Mouse (Mus musculus): ENCODE results near the gene Foxf1. TPM values are rescaled to one million over a fixed set of nuclear protein-coding genes. Genes with fewer than 3 reads are reported as not detected.
A peak's percentile ranks its signal among the peaks of the same experiment; 100 is the strongest.

The Foxf1 gene
- polyA plus RNA-seq, 1 experiment from 2014 or later: 1.4 TPM

- peak overlapping the region; percentile 70 for H3K9ac ChIP-seq (replicated peaks)
- peak overlapping the region; percentile 91 for H3K4me2 ChIP-seq
- H3K4me1 ChIP-seq (replicated peaks): peaks cover 50% of the 10 kb centered on the region
- H3K36me3 ChIP-seq: 0 out of 2 replicates have a peak, but pooled peaks cover 5% of the 10 kb centered on the region
- H3K4me3 ChIP-seq (replicated peaks): peak overlapping the region; percentile 62
- H3K9me3 ChIP-seq: no peaks in the 10 kb centered on the region
- peak overlapping the region; percentile 89 for H3K27ac ChIP-seq
- ATAC-seq (ENCODE audit: insufficient number of reproducible peaks, insufficient read depth, low FRiP score, low TSS enrichment, low read depth): 0 out of 2 replicates have a peak, but pooled peaks have one; percentile 6
- WGBS: under 1% methylated on average over 55 of the region's 55 CpGs
- H3K27me3 ChIP-seq: peaks cover 85% of the 10 kb centered on the region
These were observed 32.5 kb downstream of the Foxf1 start for GRCm38 (mm10) chr8:121116591-121117185.

- under 1% methylated on average over 62 of the region's 62 CpGs for WGBS
- Histone ChIP-seq H3K27ac (no peak overlapping the region), H3K9ac (replicated peaks) (peak overlapping the region; percentile 70), H3K27me3 (peaks cover 88% of the 10 kb centered on the region), H3K4me3 (replicated peaks) (peak overlapping the region; percentile 62), H3K9me3 (no peaks in the 10 kb centered on the region), H3K4me2 (peak overlapping the region; percentile 91), H3K4me1 (replicated peaks) (peaks cover 50% of the 10 kb centered on the region), H3K36me3 (0 out of 2 replicates have a peak, but pooled peaks cover 7% of the 10 kb centered on the region)
- ATAC-seq (ENCODE audit: insufficient number of reproducible peaks, insufficient read depth, low FRiP score, low TSS enrichment, low read depth): no peak
These were observed 33.0 kb downstream of the Foxf1 start for GRCm38 (mm10) chr8:121117186-121117651.

- Histone ChIP-seq H3K27me3 (peaks cover 89% of the 10 kb centered on the region), H3K4me3 (replicated peaks) (peak overlapping the region; percentile 62), H3K4me2 (peak overlapping the region; percentile 91), H3K9me3 (no peaks in the 10 kb centered on the region), H3K36me3 (0 out of 2 replicates have a peak, but pooled peaks cover 7% of the 10 kb centered on the region), H3K9ac (replicated peaks) (peak overlapping the region; percentile 70), H3K4me1 (replicated peaks) (peaks cover 50% of the 10 kb centered on the region), H3K27ac (no peak overlapping the region)
- ATAC-seq (ENCODE audit: insufficient number of reproducible peaks, insufficient read depth, low FRiP score, low TSS enrichment, low read depth): no peak
- under 1% methylated on average over 28 of the region's 28 CpGs for WGBS
These were observed 33.7 kb downstream of the Foxf1 start for GRCm38 (mm10) chr8:121117906-121118305.

GRCm38 (mm10) chr8:121118634-121119420, 34.6 kb downstream of the Foxf1 start:
- Histone ChIP-seq H3K4me3 (replicated peaks) (peak overlapping the region; percentile 62), H3K4me1 (replicated peaks) (peaks cover 45% of the 10 kb centered on the region), H3K27me3 (peaks cover 93% of the 10 kb centered on the region), H3K36me3 (0 out of 2 replicates have a peak, but pooled peaks cover 7% of the 10 kb centered on the region), H3K27ac (no peak overlapping the region), H3K4me2 (peak overlapping the region; percentile 91), H3K9me3 (no peaks in the 10 kb centered on the region), H3K9ac (replicated peaks) (peak overlapping the region; percentile 70; the same call in 1 of the 2 replicates)
- no peak for ATAC-seq (ENCODE audit: insufficient number of reproducible peaks, insufficient read depth, low FRiP score, low TSS enrichment, low read depth)
- 2% methylated on average over 18 of the region's 18 CpGs for WGBS

- Histone ChIP-seq H3K27me3 (peaks cover 93% of the 10 kb centered on the region), H3K36me3 (0 out of 2 replicates have a peak, but pooled peaks cover 7% of the 10 kb centered on the region), H3K9me3 (no peaks in the 10 kb centered on the region), H3K4me1 (replicated peaks) (peaks cover 39% of the 10 kb centered on the region), H3K9ac (replicated peaks) (no peak overlapping the region), H3K27ac (no peak overlapping the region), H3K4me2 (peak overlapping the region; percentile 91), H3K4me3 (replicated peaks) (peak overlapping the region; percentile 62)
- 4% methylated on average over 12 of the region's 12 CpGs for WGBS
- no peak for ATAC-seq (ENCODE audit: insufficient number of reproducible peaks, insufficient read depth, low FRiP score, low TSS enrichment, low read depth)
These were observed 35.7 kb downstream of the Foxf1 start for GRCm38 (mm10) chr8:121119635-121120455.

GRCm38 (mm10) chr8:121120456-121121419, 36.6 kb downstream of the Foxf1 start:
- WGBS: 15% methylated on average over 17 of the region's 17 CpGs
- Histone ChIP-seq H3K36me3 (0 out of 2 replicates have a peak, but pooled peaks cover 7% of the 10 kb centered on the region), H3K9ac (replicated peaks) (0 out of 2 replicates have a peak overlapping the region, but pooled peaks have one; percentile 18), H3K9me3 (no peaks in the 10 kb centered on the region), H3K4me1 (replicated peaks) (peaks cover 41% of the 10 kb centered on the region), H3K27me3 (peaks cover 94% of the 10 kb centered on the region), H3K4me2 (peak overlapping the region; percentile 91), H3K27ac (no peak overlapping the region), H3K4me3 (replicated peaks) (peak overlapping the region; percentile 62)
- ATAC-seq (ENCODE audit: insufficient number of reproducible peaks, insufficient read depth, low FRiP score, low TSS enrichment, low read depth): no peak

GRCm38 (mm10) chr8:121121704-121122103, 37.5 kb downstream of the Foxf1 start:
- Histone ChIP-seq H3K4me2 (no peak overlapping the region), H3K27me3 (peaks cover 97% of the 10 kb centered on the region), H3K9me3 (no peaks in the 10 kb centered on the region), H3K4me3 (replicated peaks) (no peak overlapping the region), H3K4me1 (replicated peaks) (peaks cover 45% of the 10 kb centered on the region), H3K27ac (no peak overlapping the region), H3K36me3 (0 out of 2 replicates have a peak, but pooled peaks cover 7% of the 10 kb centered on the region), H3K9ac (replicated peaks) (no peak overlapping the region)
- whole genome bisulfite sequencing: 28% methylated on average over 8 of the region's 8 CpGs
- no peak for ATAC-seq (ENCODE audit: insufficient number of reproducible peaks, insufficient read depth, low FRiP score, low TSS enrichment, low read depth)

- Histone ChIP-seq H3K4me3 (replicated peaks) (no peak overlapping the region), H3K27me3 (peaks cover 97% of the 10 kb centered on the region), H3K9ac (replicated peaks) (no peak overlapping the region), H3K4me2 (no peak overlapping the region), H3K36me3 (0 out of 2 replicates have a peak, but pooled peaks cover 7% of the 10 kb centered on the region), H3K9me3 (no peaks in the 10 kb centered on the region), H3K27ac (no peak overlapping the region), H3K4me1 (replicated peaks) (peaks cover 45% of the 10 kb centered on the region)
- 8% methylated on average over 7 of the region's 7 CpGs for WGBS
- ATAC-seq (ENCODE audit: insufficient number of reproducible peaks, insufficient read depth, low FRiP score, low TSS enrichment, low read depth): no peak
These were observed 38.2 kb downstream of the Foxf1 start for GRCm38 (mm10) chr8:121122368-121122767.

GRCm38 (mm10) chr8:121123113-121123512, 38.9 kb downstream of the Foxf1 start:
- peaks cover 45% of the 10 kb centered on the region for H3K4me1 ChIP-seq (replicated peaks)
- H3K9me3 ChIP-seq: no peaks in the 10 kb centered on the region
- no peak for ATAC-seq (ENCODE audit: insufficient number of reproducible peaks, insufficient read depth, low FRiP score, low TSS enrichment, low read depth)

More at GRCm38 (mm10) chr8:121123113-121123512, 38.9 kb downstream of the Foxf1 start:
- no peak overlapping the region for H3K27ac ChIP-seq
- H3K9ac ChIP-seq (replicated peaks): no peak overlapping the region
- no peak overlapping the region for H3K4me3 ChIP-seq (replicated peaks)
- 46% methylated on average over 2 of the region's 2 CpGs for WGBS
- H3K36me3 ChIP-seq: 0 out of 2 replicates have a peak, but pooled peaks cover 7% of the 10 kb centered on the region
- no peak overlapping the region for H3K4me2 ChIP-seq
- peaks cover 97% of the 10 kb centered on the region for H3K27me3 ChIP-seq
